Mouse (Mus musculus): ENCODE results near the gene 1700020N01Rik. TPM values are rescaled to one million over a fixed set of nuclear protein-coding genes. Genes with fewer than 3 reads are reported as not detected.

Gene 1700020N01Rik
- polyA plus RNA-seq, 1 experiment = not detected

DNA sequence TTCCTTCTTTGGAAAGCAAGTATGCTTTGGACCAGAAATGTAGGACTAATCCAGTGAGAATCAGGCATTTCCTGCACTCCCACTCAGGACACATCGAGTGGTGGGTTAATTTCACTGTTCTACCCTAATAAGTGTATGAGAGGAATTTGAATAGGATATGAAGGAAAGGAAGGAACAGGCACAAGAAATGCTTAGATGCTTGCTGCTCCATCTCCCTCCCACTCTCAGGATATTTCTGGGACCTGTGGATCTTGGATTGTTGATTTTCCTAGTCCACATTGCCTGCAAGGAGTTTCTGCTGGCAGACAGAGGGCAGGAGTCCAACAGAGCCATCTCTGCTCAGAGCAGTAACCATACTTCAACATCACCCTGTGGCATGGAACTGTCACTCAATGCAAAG is 31.8 kb upstream of the 1700020N01Rik start:
- 62% methylated on average over 1 of the region's 1 CpGs for WGBS
- TF ChIP-seq POLR2A (IDR thresholded peaks at IDR 0.05; ENCODE audit: borderline replicate concordance, extremely low read depth, low read depth, low read length) = no peak
- no peak for TF ChIP-seq CTCF (IDR thresholded peaks at IDR 0.05; ENCODE audit: insufficient read depth, low read length)
- no peak for DNase-seq
- Histone ChIP-seq H3K4me1 (ENCODE audit: control insufficient read depth, insufficient read depth, low read length) (no peaks in the 10 kb centered on the region), H3K4me3 (replicated peaks; ENCODE audit: extremely low read depth, low read depth, low read length) (no peak overlapping the region)

DNA sequence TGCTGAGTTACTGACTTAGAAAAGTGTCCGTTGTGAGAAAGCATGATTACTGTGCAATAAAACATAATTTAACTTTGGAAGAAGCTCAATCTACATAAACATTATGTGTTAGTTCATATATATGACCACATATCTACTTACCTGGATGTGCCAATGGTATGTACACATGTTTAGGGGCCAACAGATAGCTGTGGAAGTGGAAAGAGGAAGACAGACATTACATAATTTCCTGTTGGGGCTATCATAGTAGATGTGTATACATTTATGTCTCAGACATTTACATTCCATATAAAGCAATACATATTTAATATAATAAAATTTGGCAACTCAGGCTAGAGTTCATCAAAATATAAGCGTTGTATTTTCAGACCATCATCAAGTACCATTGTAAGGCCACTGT is 29.5 kb upstream of the 1700020N01Rik start:
- H3K4me3 ChIP-seq (replicated peaks; ENCODE audit: extremely low read depth, low read depth, low read length) = no peak overlapping the region
- no peak for DNase-seq
- H3K4me1 ChIP-seq (ENCODE audit: control insufficient read depth, insufficient read depth, low read length) = no peaks in the 10 kb centered on the region
- 84% methylated on average over 2 of the region's 2 CpGs for WGBS
- TF ChIP-seq POLR2A (IDR thresholded peaks at IDR 0.05; ENCODE audit: borderline replicate concordance, extremely low read depth, low read depth, low read length) (no peak), CTCF (IDR thresholded peaks at IDR 0.05; ENCODE audit: insufficient read depth, low read length) (no peak)

- TF ChIP-seq CTCF (IDR thresholded peaks at IDR 0.05; ENCODE audit: insufficient read depth, low read length) = no peak
- no peak for TF ChIP-seq POLR2A (IDR thresholded peaks at IDR 0.05; ENCODE audit: borderline replicate concordance, extremely low read depth, low read depth, low read length)
- 90% methylated on average over 5 of the region's 5 CpGs for WGBS
- no peak overlapping the region for H3K4me3 ChIP-seq (replicated peaks; ENCODE audit: extremely low read depth, low read depth, low read length)
- H3K4me1 ChIP-seq (ENCODE audit: control insufficient read depth, insufficient read depth, low read length) = no peaks in the 10 kb centered on the region
- no peak for DNase-seq
Observed at GRCm38 (mm10) chr10:21564189-21564588, 28.8 kb upstream of the 1700020N01Rik start.

- 100% methylated on average over 1 of the region's 1 CpGs for whole genome bisulfite sequencing
- H3K4me3 ChIP-seq (replicated peaks; ENCODE audit: extremely low read depth, low read depth, low read length) = no peak overlapping the region
- no peak for DNase-seq
- TF ChIP-seq CTCF (IDR thresholded peaks at IDR 0.05; ENCODE audit: insufficient read depth, low read length) (no peak), POLR2A (IDR thresholded peaks at IDR 0.05; ENCODE audit: borderline replicate concordance, extremely low read depth, low read depth, low read length) (no peak)
- no peaks in the 10 kb centered on the region for H3K4me1 ChIP-seq (ENCODE audit: control insufficient read depth, insufficient read depth, low read length)
Observed at GRCm38 (mm10) chr10:21566074-21566473, 26.9 kb upstream of the 1700020N01Rik start.

DNA sequence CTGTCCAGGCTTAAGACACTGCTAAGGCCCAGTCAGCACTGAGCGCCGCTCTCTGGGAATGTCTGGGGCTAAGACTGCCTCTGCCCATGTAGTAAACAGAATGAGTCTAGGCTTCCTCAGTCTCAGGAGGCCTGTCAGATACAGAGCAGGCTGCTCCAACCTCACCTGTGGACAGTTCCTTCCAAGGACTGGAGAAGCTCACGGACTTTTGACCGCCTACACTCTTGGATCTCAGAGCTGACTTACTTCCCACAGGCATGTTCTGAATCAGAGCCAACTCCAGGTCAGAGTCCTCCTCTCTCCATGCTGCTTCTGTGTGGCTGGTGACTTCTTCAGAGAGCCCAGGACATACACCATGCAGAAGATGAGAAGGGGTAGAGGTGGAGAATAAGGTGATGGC is 21.3 kb upstream of the 1700020N01Rik start:
- DNase-seq = no peak
- 77% methylated on average over 4 of the region's 4 CpGs for whole genome bisulfite sequencing
- TF ChIP-seq POLR2A (IDR thresholded peaks at IDR 0.05; ENCODE audit: borderline replicate concordance, extremely low read depth, low read depth, low read length) (no peak), CTCF (IDR thresholded peaks at IDR 0.05; ENCODE audit: insufficient read depth, low read length) (no peak)
- H3K4me3 ChIP-seq (replicated peaks; ENCODE audit: extremely low read depth, low read depth, low read length) = no peak overlapping the region
- no peaks in the 10 kb centered on the region for H3K4me1 ChIP-seq (ENCODE audit: control insufficient read depth, insufficient read depth, low read length)

GRCm38 (mm10) chr10:21573713-21574112 is 19.2 kb upstream of the 1700020N01Rik start:
- TF ChIP-seq POLR2A (IDR thresholded peaks at IDR 0.05; ENCODE audit: borderline replicate concordance, extremely low read depth, low read depth, low read length) (no peak), CTCF (IDR thresholded peaks at IDR 0.05; ENCODE audit: insufficient read depth, low read length) (no peak)
- H3K4me3 ChIP-seq (replicated peaks; ENCODE audit: extremely low read depth, low read depth, low read length) = no peak overlapping the region
- 57% methylated on average over 4 of the region's 4 CpGs for WGBS
- no peak for DNase-seq
- H3K4me1 ChIP-seq (ENCODE audit: control insufficient read depth, insufficient read depth, low read length) = no peaks in the 10 kb centered on the region

GRCm38 (mm10) chr10:21575806-21576378 is 17.1 kb upstream of the 1700020N01Rik start:
- Histone ChIP-seq H3K4me1 (ENCODE audit: control insufficient read depth, insufficient read depth, low read length) (no peaks in the 10 kb centered on the region), H3K4me3 (replicated peaks; ENCODE audit: extremely low read depth, low read depth, low read length) (no peak overlapping the region)
- no peak for TF ChIP-seq POLR2A (IDR thresholded peaks at IDR 0.05; ENCODE audit: borderline replicate concordance, extremely low read depth, low read depth, low read length)
- TF ChIP-seq CTCF (IDR thresholded peaks at IDR 0.05; ENCODE audit: insufficient read depth, low read length) = no peak
- 90% methylated on average over 11 of the region's 11 CpGs for WGBS
- no peak for DNase-seq

DNA sequence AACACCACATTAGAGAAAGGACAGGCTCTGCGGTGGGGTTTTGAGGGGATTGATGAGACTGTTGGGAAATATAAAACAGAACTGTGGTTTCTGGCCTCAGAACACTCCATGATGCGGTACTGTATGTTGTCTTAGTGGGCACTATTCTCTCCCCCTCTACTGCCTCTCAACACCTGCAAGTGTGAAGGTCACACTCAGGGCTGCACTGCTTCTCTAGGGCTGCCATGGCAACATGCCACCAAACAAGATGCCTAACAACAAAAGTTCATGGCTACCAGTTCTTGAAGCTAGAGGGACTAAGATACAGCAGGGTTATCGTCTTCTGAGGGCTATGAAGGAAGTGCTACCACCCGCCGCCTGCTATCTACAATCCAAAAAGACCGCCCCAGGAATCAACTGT is 15.1 kb upstream of the 1700020N01Rik start:
- no peak for TF ChIP-seq CTCF (IDR thresholded peaks at IDR 0.05; ENCODE audit: insufficient read depth, low read length)
- no peak for TF ChIP-seq POLR2A (IDR thresholded peaks at IDR 0.05; ENCODE audit: borderline replicate concordance, extremely low read depth, low read depth, low read length)
- Histone ChIP-seq H3K4me3 (replicated peaks; ENCODE audit: extremely low read depth, low read depth, low read length) (no peak overlapping the region), H3K4me1 (ENCODE audit: control insufficient read depth, insufficient read depth, low read length) (no peaks in the 10 kb centered on the region)
- 83% methylated on average over 6 of the region's 6 CpGs for WGBS
- DNase-seq = no peak

DNA sequence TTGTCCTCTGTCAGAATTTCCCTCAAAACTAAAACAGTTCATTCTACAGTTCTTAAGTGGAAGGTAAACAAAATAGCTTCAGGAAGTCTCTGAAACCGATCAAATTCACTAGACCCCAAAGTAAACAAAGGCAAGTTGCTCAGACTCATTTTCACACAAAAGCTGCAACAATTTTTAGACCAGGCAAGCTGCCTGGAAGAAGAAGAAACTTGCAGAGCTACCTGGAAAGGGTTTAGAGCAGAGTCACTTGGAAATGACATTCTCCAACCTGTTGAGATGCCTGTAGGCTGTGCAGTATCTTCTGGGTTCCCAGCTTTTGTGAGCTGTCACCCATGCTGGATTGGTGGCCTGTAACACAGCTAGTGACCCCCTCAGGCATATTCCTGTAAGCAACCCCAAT is 11.4 kb upstream of the 1700020N01Rik start:
- Histone ChIP-seq H3K4me3 (replicated peaks; ENCODE audit: extremely low read depth, low read depth, low read length) (no peak overlapping the region), H3K4me1 (ENCODE audit: control insufficient read depth, insufficient read depth, low read length) (no peaks in the 10 kb centered on the region)
- no peak for DNase-seq
- 51% methylated on average over 1 of the region's 1 CpGs for WGBS
- no peak for TF ChIP-seq POLR2A (IDR thresholded peaks at IDR 0.05; ENCODE audit: borderline replicate concordance, extremely low read depth, low read depth, low read length)
- no peak for TF ChIP-seq CTCF (IDR thresholded peaks at IDR 0.05; ENCODE audit: insufficient read depth, low read length)

- WGBS = 94% methylated on average over 2 of the region's 2 CpGs
- no peak for DNase-seq
- no peaks in the 10 kb centered on the region for H3K4me1 ChIP-seq (ENCODE audit: control insufficient read depth, insufficient read depth, low read length)
- no peak overlapping the region for H3K4me3 ChIP-seq (replicated peaks; ENCODE audit: extremely low read depth, low read depth, low read length)
- TF ChIP-seq POLR2A (IDR thresholded peaks at IDR 0.05; ENCODE audit: borderline replicate concordance, extremely low read depth, low read depth, low read length) = no peak
- TF ChIP-seq CTCF (IDR thresholded peaks at IDR 0.05; ENCODE audit: insufficient read depth, low read length) = no peak
Observed at GRCm38 (mm10) chr10:21587041-21587440, 5.9 kb upstream of the 1700020N01Rik start.

Data from lung, adult 2 months (tissue).